Mouse (Mus musculus): ENCODE results near the gene Atrnl1. TPM values are rescaled to one million over a fixed set of nuclear protein-coding genes. Genes with fewer than 3 reads are reported as not detected.
A peak's percentile ranks its signal among the peaks of the same experiment; 100 is the strongest.
"Not testable (repeated sequence)": the region's sequence is repeated elsewhere in the genome, so short reads cannot be mapped to it uniquely, and the experiment has no call there.

Atrnl1 gene
- polyA plus RNA-seq, 1 experiment from 2014 or later, result 5.1 TPM

DNA sequence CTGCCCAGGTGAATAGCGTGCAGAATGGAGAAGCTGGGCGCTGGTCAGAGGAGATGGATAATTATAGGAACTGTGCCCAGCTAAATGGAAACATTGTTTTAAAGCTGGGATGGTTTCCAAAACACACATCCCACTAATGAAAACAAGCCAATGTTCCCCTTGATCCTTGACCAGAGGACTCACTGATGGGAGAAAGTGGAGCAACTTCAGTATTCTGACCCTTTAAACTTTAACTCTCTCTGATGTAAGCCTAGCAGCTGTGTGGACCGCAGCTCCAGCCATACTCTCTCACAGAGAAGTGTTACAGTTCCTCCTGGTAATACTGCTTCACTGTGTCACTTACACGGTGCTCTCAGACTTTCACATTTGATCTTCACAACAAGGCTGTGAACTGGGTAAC, 432.7 kb downstream of the Atrnl1 start:
- no peaks in the 10 kb centered on the region for H3K27me3 ChIP-seq (replicated peaks)
- ATAC-seq (ENCODE audit: insufficient number of reproducible peaks, low FRiP score), result peak; percentile 25; the same call in 1 of the 2 replicates
- 50% methylated on average over 4 of the region's 4 CpGs for WGBS
- no peak overlapping the region for H3K4me3 ChIP-seq
- no peak overlapping the region for H3K4me2 ChIP-seq
- no peaks in the 10 kb centered on the region; the same call in 1 of the 2 replicates for H3K36me3 ChIP-seq
- no peaks in the 10 kb centered on the region for H3K9me3 ChIP-seq (replicated peaks)
- H3K4me1 ChIP-seq (replicated peaks), result peaks cover 12% of the 10 kb centered on the region
- no peak overlapping the region for H3K9ac ChIP-seq
- 0 out of 2 replicates have a peak overlapping the region, but pooled peaks have one; percentile 54 for H3K27ac ChIP-seq (ENCODE audit: poor library complexity, severe bottlenecking)

DNA sequence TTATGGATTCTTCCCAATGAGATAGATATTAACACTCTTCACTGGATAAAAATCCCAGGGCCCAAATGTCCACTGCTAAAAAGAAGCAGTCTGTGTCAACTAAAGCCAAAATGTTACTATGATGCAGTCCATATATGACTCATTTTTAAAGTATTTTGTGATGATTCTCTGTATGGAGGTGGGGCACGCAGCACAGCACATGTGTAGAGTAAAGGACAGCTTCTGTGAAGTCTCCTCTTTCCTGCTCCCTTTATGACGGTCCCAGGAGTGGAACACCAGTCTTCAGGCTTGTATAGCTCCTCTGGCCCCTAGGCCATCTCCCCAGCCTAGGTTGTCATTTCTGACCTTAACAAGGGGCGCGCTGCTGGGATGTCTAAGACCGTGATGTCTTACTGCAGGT, 434.0 kb downstream of the Atrnl1 start:
- whole genome bisulfite sequencing, result 93% methylated on average over 5 of the region's 5 CpGs

DNA sequence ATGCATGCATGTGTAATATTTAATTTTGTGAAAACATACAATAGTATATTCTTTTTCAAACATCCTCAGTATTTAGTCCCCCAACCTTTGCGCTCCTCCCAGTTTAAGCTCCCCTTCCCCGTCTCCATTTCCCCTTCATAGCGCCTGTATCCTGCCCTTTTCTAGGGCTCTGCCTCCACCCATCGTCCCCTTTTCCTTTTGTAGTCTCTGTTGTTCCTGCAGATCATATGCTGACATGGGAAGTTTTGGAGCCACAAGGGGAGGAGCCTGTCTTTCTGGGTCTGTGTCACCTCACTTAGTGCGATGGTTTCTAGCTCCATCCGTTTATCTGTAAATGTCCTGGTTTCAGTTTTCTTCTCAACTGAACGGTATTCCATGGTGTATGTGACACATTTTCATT, 435.8 kb downstream of the Atrnl1 start:
- 76% methylated on average over 7 of the region's 7 CpGs for WGBS

More for the DNA sequence above, 434.0 kb downstream of the Atrnl1 start:
- no peak overlapping the region for H3K4me2 ChIP-seq
- no peak overlapping the region for H3K27ac ChIP-seq (ENCODE audit: poor library complexity, severe bottlenecking)
- H3K9ac ChIP-seq, result no peak overlapping the region
- no peak for ATAC-seq (ENCODE audit: insufficient number of reproducible peaks, low FRiP score)
- no peaks in the 10 kb centered on the region for H3K27me3 ChIP-seq (replicated peaks)
- H3K4me1 ChIP-seq (replicated peaks), result peaks cover 9% of the 10 kb centered on the region
- H3K9me3 ChIP-seq (replicated peaks), result no peaks in the 10 kb centered on the region
- no peaks in the 10 kb centered on the region; the same call in 1 of the 2 replicates for H3K36me3 ChIP-seq
- no peak overlapping the region for H3K4me3 ChIP-seq

DNA sequence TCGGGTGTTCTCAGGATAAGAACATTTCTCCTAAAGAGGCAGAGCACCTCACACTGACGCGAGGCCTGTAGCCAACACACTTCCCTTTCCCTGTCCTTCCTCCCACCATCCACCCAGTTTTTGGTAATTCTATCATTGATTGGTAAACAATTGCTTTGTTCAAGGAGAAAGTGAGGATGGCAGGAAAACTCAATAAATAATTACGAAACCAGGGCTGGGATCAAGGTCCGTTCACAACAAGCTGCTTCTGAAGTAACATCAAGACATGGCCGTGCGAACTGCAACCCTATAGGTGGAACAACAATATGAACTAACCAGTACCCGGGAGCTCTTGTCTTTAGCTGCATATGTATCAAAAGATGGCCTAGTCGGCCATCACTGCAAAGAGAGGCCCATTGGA, 439.6 kb downstream of the Atrnl1 start:
- H3K4me3 ChIP-seq; H3K27ac ChIP-seq (ENCODE audit: poor library complexity, severe bottlenecking); H3K36me3 ChIP-seq; H3K9me3 ChIP-seq (replicated peaks); H3K9ac ChIP-seq; H3K4me2 ChIP-seq; ATAC-seq (ENCODE audit: insufficient number of reproducible peaks, low FRiP score); H3K27me3 ChIP-seq (replicated peaks): not testable (repeated sequence)
- WGBS, result 83% methylated on average over 8 of the region's 9 CpGs
- H3K4me1 ChIP-seq (replicated peaks), result 0 out of 2 replicates have a peak, but pooled peaks cover 15% of the 10 kb centered on the region

More for the DNA sequence above, 435.8 kb downstream of the Atrnl1 start:
- no peaks in the 10 kb centered on the region; the same call in 1 of the 2 replicates for H3K36me3 ChIP-seq
- no peak overlapping the region for H3K4me3 ChIP-seq
- no peak overlapping the region for H3K27ac ChIP-seq (ENCODE audit: poor library complexity, severe bottlenecking)
- no peak for ATAC-seq (ENCODE audit: insufficient number of reproducible peaks, low FRiP score)
- H3K9ac ChIP-seq, result no peak overlapping the region
- no peaks in the 10 kb centered on the region for H3K9me3 ChIP-seq (replicated peaks)
- peaks cover 10% of the 10 kb centered on the region for H3K4me1 ChIP-seq (replicated peaks)
- H3K4me2 ChIP-seq, result no peak overlapping the region
- no peaks in the 10 kb centered on the region for H3K27me3 ChIP-seq (replicated peaks)

DNA sequence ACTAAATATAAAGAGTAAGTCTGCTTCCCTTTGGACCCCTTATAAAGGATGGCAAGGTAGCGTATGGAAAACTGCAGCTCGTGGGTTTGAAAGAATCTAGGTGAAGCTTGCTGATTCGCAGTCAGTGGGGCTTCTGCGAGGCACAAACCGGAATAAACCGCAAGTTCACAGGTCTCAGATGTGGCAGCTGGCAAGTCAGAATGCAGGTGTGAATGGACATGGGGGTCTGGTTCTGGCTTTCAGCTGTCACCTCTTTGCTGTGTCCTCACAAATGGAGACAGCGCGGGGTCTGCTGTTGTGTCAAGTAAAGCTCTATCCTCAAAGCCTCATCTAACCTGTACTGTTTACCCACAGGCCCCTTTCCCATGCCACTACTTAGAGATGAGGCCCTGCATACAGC, 440.2 kb downstream of the Atrnl1 start:
- no peak overlapping the region for H3K9ac ChIP-seq
- H3K4me3 ChIP-seq, result no peak overlapping the region
- H3K4me1 ChIP-seq (replicated peaks), result 0 out of 2 replicates have a peak, but pooled peaks cover 15% of the 10 kb centered on the region
- WGBS, result 86% methylated on average over 8 of the region's 8 CpGs
- no peak overlapping the region for H3K4me2 ChIP-seq
- ATAC-seq (ENCODE audit: insufficient number of reproducible peaks, low FRiP score), result no peak
- no peaks in the 10 kb centered on the region for H3K27me3 ChIP-seq (replicated peaks)
- no peak overlapping the region for H3K27ac ChIP-seq (ENCODE audit: poor library complexity, severe bottlenecking)
- no peaks in the 10 kb centered on the region for H3K9me3 ChIP-seq (replicated peaks)
- H3K36me3 ChIP-seq, result no peaks in the 10 kb centered on the region

DNA sequence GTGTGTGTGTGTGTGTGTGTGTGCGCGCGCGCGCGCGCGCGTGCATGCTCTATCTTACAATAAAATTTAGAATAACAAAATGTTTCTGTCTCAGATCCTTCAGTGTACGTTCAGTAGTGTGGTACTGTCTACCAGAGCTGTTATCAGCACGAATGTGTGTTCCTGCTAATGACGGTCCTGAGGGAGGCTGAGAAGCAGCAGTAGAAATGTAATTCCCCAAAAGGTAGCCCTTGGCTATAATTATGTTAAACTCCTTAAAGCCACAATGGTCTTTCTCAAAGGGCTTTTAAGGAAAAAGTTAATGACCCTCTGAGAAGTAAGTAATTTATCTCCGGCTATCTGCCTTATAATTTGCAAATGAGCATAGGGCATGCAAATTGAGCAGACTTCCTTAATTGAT, 441.1 kb downstream of the Atrnl1 start:
- ATAC-seq (ENCODE audit: insufficient number of reproducible peaks, low FRiP score), result no peak
- H3K27me3 ChIP-seq (replicated peaks), result no peaks in the 10 kb centered on the region
- 0 out of 2 replicates have a peak, but pooled peaks cover 15% of the 10 kb centered on the region for H3K4me1 ChIP-seq (replicated peaks)
- H3K27ac ChIP-seq (ENCODE audit: poor library complexity, severe bottlenecking), result no peak overlapping the region
- H3K4me2 ChIP-seq, result no peak overlapping the region
- H3K9me3 ChIP-seq (replicated peaks), result no peaks in the 10 kb centered on the region
- no peaks in the 10 kb centered on the region for H3K36me3 ChIP-seq
- H3K9ac ChIP-seq, result no peak overlapping the region
- WGBS, result 84% methylated on average over 13 of the region's 13 CpGs
- H3K4me3 ChIP-seq, result no peak overlapping the region

DNA sequence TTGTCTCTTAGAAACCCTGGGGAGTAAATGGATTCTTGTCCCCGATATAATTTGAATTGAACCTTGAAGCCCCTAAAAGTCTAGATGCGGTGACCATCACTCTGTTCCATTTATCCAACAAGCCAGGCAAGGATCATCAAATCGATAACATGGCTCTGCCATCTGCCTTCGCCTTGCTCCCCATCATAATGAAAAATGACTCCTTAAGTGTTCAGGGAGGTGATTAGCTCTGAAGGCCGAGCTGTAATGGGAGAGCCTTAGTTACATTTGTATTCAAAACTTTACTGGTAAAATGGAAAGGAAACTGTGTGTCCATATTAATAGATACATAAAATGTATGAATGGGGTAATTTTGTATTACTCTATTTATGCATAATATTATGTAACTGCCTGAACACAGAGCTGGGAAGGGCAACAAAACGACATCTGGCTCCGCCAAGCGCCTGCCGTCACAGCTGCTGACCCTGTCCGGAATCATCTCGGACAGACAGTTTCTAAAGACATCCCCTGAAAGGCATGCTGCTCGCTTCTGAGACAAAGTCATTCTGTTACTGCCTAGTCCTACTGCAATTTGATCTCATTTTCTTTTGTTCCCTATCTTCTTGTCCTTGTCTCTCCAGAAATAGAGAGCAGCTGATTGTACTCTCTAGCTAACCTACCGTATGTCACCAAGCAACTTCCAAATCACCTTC, 441.8 kb downstream of the Atrnl1 start:
- Histone ChIP-seq H3K36me3 (no peaks in the 10 kb centered on the region), H3K4me1 (replicated peaks) (0 out of 2 replicates have a peak, but pooled peaks cover 15% of the 10 kb centered on the region), H3K4me3 (no peak overlapping the region), H3K9ac (no peak overlapping the region), H3K27ac (ENCODE audit: poor library complexity, severe bottlenecking) (no peak overlapping the region), H3K4me2 (no peak overlapping the region), H3K27me3 (replicated peaks) (no peaks in the 10 kb centered on the region), H3K9me3 (replicated peaks) (no peaks in the 10 kb centered on the region)
- 65% methylated on average over 13 of the region's 13 CpGs for WGBS
- ATAC-seq (ENCODE audit: insufficient number of reproducible peaks, low FRiP score), result no peak

DNA sequence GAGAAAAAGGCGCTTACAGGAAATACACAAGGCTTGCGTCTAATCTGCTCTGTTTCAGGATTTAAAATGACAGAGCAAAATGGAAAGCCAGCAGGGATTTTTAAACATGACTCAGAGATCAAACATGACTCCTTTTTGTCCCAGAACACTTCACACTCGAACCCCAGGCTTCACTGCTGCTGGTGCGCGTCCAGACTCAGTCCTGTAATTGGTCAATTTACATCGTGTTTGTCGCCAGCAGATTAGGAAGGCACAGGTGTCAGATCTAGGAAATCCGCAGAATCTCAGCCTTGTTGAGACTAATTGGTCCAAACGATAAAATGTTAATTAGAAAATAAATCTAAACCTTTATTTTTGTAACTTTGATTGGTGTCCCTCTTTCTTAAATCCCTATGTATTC, 448.9 kb downstream of the Atrnl1 start:
- Histone ChIP-seq H3K9me3 (replicated peaks) (no peaks in the 10 kb centered on the region), H3K27me3 (replicated peaks) (no peaks in the 10 kb centered on the region), H3K27ac (ENCODE audit: poor library complexity, severe bottlenecking) (no peak overlapping the region), H3K4me1 (replicated peaks) (peaks cover 47% of the 10 kb centered on the region), H3K9ac (no peak overlapping the region), H3K36me3 (no peaks in the 10 kb centered on the region), H3K4me2 (no peak overlapping the region), H3K4me3 (no peak overlapping the region)
- no peak for ATAC-seq (ENCODE audit: insufficient number of reproducible peaks, low FRiP score)
- WGBS, result 39% methylated on average over 9 of the region's 9 CpGs

DNA sequence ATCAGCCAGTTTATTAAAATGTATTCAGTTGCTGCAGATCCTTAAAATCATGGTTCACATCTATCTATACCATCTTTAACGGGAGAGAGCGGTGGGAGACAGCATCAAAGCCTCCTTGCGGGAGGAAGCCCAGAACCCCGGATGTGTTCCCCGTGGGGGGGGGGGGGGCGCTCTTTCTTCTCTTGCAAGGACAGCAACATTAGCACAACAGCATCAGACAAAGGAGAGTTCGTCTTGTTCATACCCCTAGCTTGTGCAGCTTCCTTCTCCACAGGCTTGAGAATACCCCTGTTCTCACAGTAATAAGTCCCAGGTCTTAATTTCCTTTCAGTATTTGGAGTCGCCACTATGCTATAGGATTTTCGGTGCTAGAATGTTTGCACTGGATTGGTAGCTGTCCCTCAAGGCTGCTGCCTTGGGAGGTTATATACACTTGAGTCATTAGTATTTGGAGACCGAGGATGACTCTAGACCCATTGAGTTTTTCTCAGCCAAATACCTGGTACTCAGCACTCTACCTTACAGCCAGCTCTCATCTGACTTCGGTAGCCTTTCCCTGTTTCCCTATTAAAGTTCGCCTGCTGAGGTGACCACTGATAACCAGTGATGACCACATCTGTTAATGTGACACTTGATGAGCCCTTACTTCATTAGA, 449.5 kb downstream of the Atrnl1 start:
- Histone ChIP-seq H3K9ac (peak overlapping the region; percentile 59; the same call in 1 of the 2 replicates), H3K4me2 (peak overlapping the region; percentile 60), H3K36me3 (no peaks in the 10 kb centered on the region), H3K4me1 (replicated peaks) (peaks cover 53% of the 10 kb centered on the region), H3K27me3 (replicated peaks) (no peaks in the 10 kb centered on the region), H3K27ac (ENCODE audit: poor library complexity, severe bottlenecking) (no peak overlapping the region), H3K4me3 (0 out of 2 replicates have a peak overlapping the region, but pooled peaks have one; percentile 8), H3K9me3 (replicated peaks) (no peaks in the 10 kb centered on the region)
- 32% methylated on average over 12 of the region's 12 CpGs for WGBS
- no peak for ATAC-seq (ENCODE audit: insufficient number of reproducible peaks, low FRiP score)

DNA sequence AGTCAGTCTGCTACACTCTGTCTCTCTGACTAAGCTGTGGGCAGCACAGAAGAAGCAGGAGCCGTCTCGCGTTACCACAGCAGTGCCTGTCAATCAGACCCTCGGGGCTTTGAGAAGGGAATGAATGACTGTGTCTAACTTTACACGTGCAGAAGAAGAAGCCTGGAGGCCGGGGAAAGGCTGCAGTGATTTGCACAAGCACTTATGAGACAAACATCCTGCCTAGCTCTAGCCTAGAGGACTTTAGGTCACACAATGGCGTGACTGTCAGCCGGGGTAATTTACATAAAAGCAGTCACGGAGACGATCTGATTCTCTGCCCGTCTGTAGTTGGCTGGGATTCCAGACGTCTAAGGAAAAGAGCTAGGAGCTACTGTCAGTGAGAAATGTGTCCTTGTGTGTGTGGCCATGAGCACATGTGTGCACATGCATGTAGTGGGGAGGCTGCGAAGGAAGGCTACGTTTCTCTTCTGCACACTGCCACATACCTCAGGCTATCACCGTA, 450.1 kb downstream of the Atrnl1 start:
- peak overlapping the region; percentile 60 for H3K4me2 ChIP-seq
- H3K27ac ChIP-seq (ENCODE audit: poor library complexity, severe bottlenecking), result no peak overlapping the region
- no peak for ATAC-seq (ENCODE audit: insufficient number of reproducible peaks, low FRiP score)
- no peaks in the 10 kb centered on the region for H3K36me3 ChIP-seq
- 19% methylated on average over 15 of the region's 15 CpGs for WGBS
- no peaks in the 10 kb centered on the region for H3K27me3 ChIP-seq (replicated peaks)
- H3K9ac ChIP-seq, result peak overlapping the region; percentile 59; the same call in 1 of the 2 replicates
- H3K4me3 ChIP-seq, result peak overlapping the region; percentile 8; the same call in 1 of the 2 replicates
- H3K9me3 ChIP-seq (replicated peaks), result no peaks in the 10 kb centered on the region
- peaks cover 57% of the 10 kb centered on the region for H3K4me1 ChIP-seq (replicated peaks)

DNA sequence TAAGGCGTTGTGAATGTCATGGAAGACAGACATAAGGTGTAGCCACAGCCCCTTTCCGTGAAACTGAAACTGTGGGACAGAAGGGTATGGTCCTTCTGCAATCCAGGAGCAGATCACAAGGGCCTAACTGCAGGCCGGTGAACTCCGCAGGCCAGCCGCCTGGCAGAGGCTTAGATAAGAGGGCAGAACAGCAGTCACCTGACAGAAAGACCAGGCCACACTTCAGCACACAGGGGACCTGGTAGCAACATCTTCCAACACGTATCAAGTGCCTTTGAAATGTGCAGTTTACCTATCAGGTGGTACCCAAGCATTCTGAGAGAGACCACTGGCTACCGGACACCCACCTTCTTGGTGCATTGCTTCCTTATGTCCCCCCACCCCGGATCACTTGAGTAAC, 451.1 kb downstream of the Atrnl1 start:
- Histone ChIP-seq H3K4me1 (replicated peaks) (peaks cover 62% of the 10 kb centered on the region), H3K9ac (no peak overlapping the region), H3K27ac (ENCODE audit: poor library complexity, severe bottlenecking) (no peak overlapping the region), H3K27me3 (replicated peaks) (no peaks in the 10 kb centered on the region), H3K36me3 (no peaks in the 10 kb centered on the region), H3K4me2 (peak overlapping the region; percentile 15; the same call in 1 of the 2 replicates), H3K4me3 (no peak overlapping the region), H3K9me3 (replicated peaks) (no peaks in the 10 kb centered on the region)
- ATAC-seq (ENCODE audit: insufficient number of reproducible peaks, low FRiP score), result 0 out of 2 replicates have a peak, but pooled peaks have one; percentile 22
- 47% methylated on average over 8 of the region's 8 CpGs for WGBS
